Mouse (Mus musculus) hindbrain, embryonic 12.5 days (tissue): ENCODE measurements around the gene Olfr432. TPM values are rescaled to one million over a fixed set of nuclear protein-coding genes. Genes with fewer than 3 reads are reported as not detected.
"Not testable (repeated sequence)": the region's sequence is repeated elsewhere in the genome, so short reads cannot be mapped to it uniquely, and the experiment has no call there.

ENCODE experiments used
- ATAC-seq: fragments of 200-750 bp; cut with Nextera tagmentation; 2 replicates; pipeline ENCODE4 v1.8.0; 2017; ENCODE audit warnings: moderate TSS enrichment; ENCODE audit not compliant: low FRiP score
- H3K27ac ChIP-seq: fragments of 300-500 bp; sonication (generic); 2 replicates; pipeline ENCODE4 v1.5.1; 2016; ENCODE audit warnings: mild to moderate bottlenecking
- H3K27me3 ChIP-seq: fragments of 300-500 bp; sonication (generic); 2 replicates; pipeline ENCODE4 v1.6.1; 2016; ENCODE audit warnings: mild to moderate bottlenecking
- H3K36me3 ChIP-seq: fragments of 300-500 bp; sonication (generic); 2 replicates; pipeline ENCODE4 v1.6.1; 2016; ENCODE audit warnings: mild to moderate bottlenecking
- H3K4me1 ChIP-seq: fragments of 300-500 bp; sonication (generic); 2 replicates; pipeline ENCODE4 v1.6.1; 2016
- H3K4me2 ChIP-seq: fragments of 300-500 bp; sonication (generic); replicated peaks from 2 replicates; pipeline ENCODE4 v1.6.1; 2016; ENCODE audit warnings: mild to moderate bottlenecking
- H3K4me3 ChIP-seq: fragments of 300-500 bp; sonication (generic); 2 replicates; pipeline ENCODE4 v1.5.1; 2016; ENCODE audit warnings: mild to moderate bottlenecking
- H3K9ac ChIP-seq: fragments of 300-500 bp; sonication (generic); 2 replicates; pipeline ENCODE4 v1.6.1; 2016; ENCODE audit warnings: mild to moderate bottlenecking, moderate library complexity
- H3K9me3 ChIP-seq: fragments of 300-500 bp; sonication (generic); replicated peaks from 2 replicates; pipeline ENCODE4 v1.6.1; 2016; ENCODE audit warnings: mild to moderate bottlenecking
- WGBS: fragments of 180-500 bp; shearing (Covaris S2); methylation state at CpG from one replicate; pipeline ENCODE4 v1.1.7; 2016; 5-methylcytosine and 5-hydroxymethylcytosine counted together
- polyA plus RNA-seq: library from polyadenylated mRNA; unstranded; fragments of >200 nt; fragmentation: Nextera tagmentation; extraction: Ambion mirVana; gene quantifications from 2 replicates; pipeline ENCODE4 v1.2.1, GENCODE M21; 2016

Olfr432 gene
- polyA plus RNA-seq = not detected in 2 replicates

DNA sequence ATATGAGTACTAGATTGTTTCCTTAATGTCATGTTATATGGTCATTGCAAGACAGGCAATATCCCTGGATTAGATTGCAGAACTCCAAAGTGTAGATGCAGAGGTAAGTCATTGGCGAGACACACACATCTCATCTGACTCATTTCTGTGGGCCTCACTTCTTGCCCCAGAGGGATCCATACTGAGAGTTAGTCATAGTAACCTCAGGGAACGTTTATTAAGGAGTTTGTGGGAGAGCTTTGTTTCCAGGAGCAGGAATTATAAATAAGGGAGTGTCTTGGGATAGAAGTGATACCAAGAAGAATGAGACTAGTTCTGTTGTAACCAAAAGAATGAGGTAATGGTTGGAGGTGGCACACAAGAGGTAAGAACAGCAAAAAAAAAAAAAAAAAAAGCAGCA is at the start of gene Olfr432:
Gene Olfr432, plus strand, starts transcription at position 313 of the 400 bp plus-strand sequence.
- 83% methylated on average over 2 of the region's 2 CpGs for WGBS
- no peak within 1 kb of the TSS for H3K4me3 ChIP-seq

DNA sequence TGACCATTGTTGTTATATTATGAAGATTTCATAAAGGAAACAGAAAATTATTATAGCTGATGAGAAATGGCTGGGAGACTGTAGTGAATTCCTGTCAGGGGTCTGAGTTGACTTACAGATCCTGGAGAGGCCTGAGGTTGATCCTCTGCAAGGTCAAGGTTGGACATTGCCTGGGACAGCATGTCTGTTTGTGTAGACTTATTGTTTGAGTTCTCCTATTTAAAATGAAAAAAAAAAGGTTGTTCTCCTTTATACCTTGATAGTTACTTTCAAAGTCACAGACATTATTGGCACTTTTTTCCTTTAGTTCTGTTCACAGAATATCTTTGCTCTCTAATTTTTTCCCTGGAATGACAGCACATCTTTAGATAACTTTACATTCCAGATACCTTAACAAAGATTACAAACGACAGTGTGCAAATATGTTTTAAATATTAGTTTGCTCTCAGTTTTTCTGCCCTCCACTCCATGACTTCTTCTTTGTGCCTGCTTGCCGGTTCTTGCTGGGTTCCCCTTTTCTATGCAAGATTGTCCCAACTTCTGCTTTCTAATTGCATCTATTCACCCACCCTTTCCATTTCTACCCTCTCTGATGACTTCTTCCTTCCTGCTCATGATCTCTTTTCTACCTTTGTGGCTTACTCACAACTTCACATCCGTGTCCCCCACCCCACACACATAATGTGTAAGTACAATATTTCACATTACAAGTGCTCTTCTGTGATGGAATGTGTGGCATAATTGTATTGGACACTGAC is 44.5 kb upstream of the Olfr432 start:
- H3K36me3 ChIP-seq, H3K9me3 ChIP-seq, H3K9ac ChIP-seq, H3K4me3 ChIP-seq, H3K4me2 ChIP-seq, H3K4me1 ChIP-seq, ATAC-seq, H3K27me3 ChIP-seq, H3K27ac ChIP-seq: not testable (repeated sequence)
- 83% methylated on average over 2 of the region's 3 CpGs for WGBS

More for the DNA sequence above, at the start of gene Olfr432:
- H3K27ac ChIP-seq = no peak within 1 kb of the TSS
- no peaks in the 10 kb centered on the region for H3K27me3 ChIP-seq
- no peak for ATAC-seq
- H3K36me3 ChIP-seq = no peaks in the 10 kb centered on the region
- H3K4me1 ChIP-seq = no peaks in the 10 kb centered on the region
- H3K4me2 ChIP-seq = no peak within 1 kb of the TSS
- H3K9ac ChIP-seq = no peak within 1 kb of the TSS
- no peaks in the 10 kb centered on the region for H3K9me3 ChIP-seq

DNA sequence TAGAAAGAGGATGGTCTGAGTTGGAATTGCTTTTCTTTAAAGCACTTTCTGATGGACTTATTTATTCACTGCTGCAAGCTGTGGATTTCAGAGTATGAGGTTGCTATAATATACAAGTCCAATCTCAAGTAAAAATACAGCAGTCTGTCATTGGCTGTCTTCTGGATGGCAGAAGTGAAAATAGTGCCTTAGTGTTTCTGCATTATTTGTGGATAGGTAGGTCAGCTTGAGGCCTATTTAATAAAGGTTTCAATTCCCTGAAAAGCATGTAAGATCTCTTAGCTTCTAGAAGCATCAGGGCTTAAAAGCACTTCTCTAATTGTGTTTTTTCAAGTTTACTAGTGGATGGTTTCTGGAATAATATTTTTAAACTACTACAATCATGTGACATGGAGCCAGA is 42.0 kb upstream of the Olfr432 start:
- not testable (repeated sequence) for H3K36me3 ChIP-seq, H3K27me3 ChIP-seq, ATAC-seq, H3K9ac ChIP-seq, H3K4me3 ChIP-seq, H3K9me3 ChIP-seq, H3K4me1 ChIP-seq, H3K4me2 ChIP-seq, H3K27ac ChIP-seq

GRCm38 (mm10) chr1:174031698-174032097 is 17.3 kb upstream of the Olfr432 start, which contains the start of gene Ifi205:
Gene Ifi205, minus strand, starts transcription at chr1:174031810.
- H3K4me3 ChIP-seq = no peak within 1 kb of the TSS
- H3K9me3 ChIP-seq = no peaks in the 10 kb centered on the region
- H3K9ac ChIP-seq = no peak within 1 kb of the TSS
- H3K4me2 ChIP-seq = no peak within 1 kb of the TSS
- H3K27ac ChIP-seq = no peak within 1 kb of the TSS
- H3K4me1 ChIP-seq = no peaks in the 10 kb centered on the region
- no peaks in the 10 kb centered on the region for H3K27me3 ChIP-seq
- no peak for ATAC-seq
- 55% methylated on average over 1 of the region's 1 CpGs for WGBS
- no peaks in the 10 kb centered on the region for H3K36me3 ChIP-seq

GRCm38 (mm10) chr1:174035841-174036240 is 13.2 kb upstream of the Olfr432 start:
- Histone ChIP-seq H3K27ac (no peak overlapping the region), H3K9ac (no peak overlapping the region), H3K4me2 (no peak overlapping the region), H3K4me1 (no peaks in the 10 kb centered on the region), H3K9me3 (no peaks in the 10 kb centered on the region), H3K27me3 (no peaks in the 10 kb centered on the region), H3K4me3 (no peak overlapping the region), H3K36me3 (no peaks in the 10 kb centered on the region)
- no peak for ATAC-seq
- WGBS = 71% methylated on average over 4 of the region's 4 CpGs

DNA sequence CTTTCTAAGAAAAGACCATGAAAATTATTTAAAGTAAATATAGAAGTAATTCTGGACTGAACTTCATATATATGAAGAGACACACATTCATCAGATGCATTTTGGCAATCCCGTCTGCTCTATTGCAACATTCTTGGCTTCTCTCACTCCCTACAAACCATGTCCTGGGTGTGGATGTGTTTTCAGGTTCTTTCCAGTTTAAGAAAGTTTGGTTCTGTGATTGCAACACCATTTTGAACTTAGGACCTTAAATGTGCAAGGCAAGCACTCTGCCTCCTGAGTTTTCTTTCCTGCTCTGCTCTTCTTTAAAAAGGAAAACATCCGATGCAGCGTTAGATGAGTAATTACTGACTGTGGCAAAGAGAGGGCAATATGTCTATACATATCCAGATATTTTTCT is 10.5 kb upstream of the Olfr432 start:
- no peak overlapping the region for H3K4me2 ChIP-seq
- H3K4me3 ChIP-seq = no peak overlapping the region
- H3K27me3 ChIP-seq = no peaks in the 10 kb centered on the region

GRCm38 (mm10) chr1:174040523-174041177 is 8.4 kb upstream of the Olfr432 start, which contains the start of gene Olfr433:
Gene Olfr433, plus strand, starts transcription at chr1:174040705.
- Histone ChIP-seq H3K36me3 (no peaks in the 10 kb centered on the region), H3K27ac (no peak within 1 kb of the TSS), H3K4me1 (no peaks in the 10 kb centered on the region), H3K4me2 (no peak within 1 kb of the TSS), H3K4me3 (no peak within 1 kb of the TSS), H3K9me3 (no peaks in the 10 kb centered on the region), H3K27me3 (no peaks in the 10 kb centered on the region), H3K9ac (no peak within 1 kb of the TSS)
- WGBS = 85% methylated on average over 7 of the region's 7 CpGs
- ATAC-seq = no peak

More for the DNA sequence above, 10.5 kb upstream of the Olfr432 start:
- Histone ChIP-seq H3K9me3 (no peaks in the 10 kb centered on the region), H3K27ac (no peak overlapping the region), H3K4me1 (no peaks in the 10 kb centered on the region), H3K36me3 (no peaks in the 10 kb centered on the region), H3K9ac (no peak overlapping the region)
- no peak for ATAC-seq
- 91% methylated on average over 3 of the region's 3 CpGs for WGBS

DNA sequence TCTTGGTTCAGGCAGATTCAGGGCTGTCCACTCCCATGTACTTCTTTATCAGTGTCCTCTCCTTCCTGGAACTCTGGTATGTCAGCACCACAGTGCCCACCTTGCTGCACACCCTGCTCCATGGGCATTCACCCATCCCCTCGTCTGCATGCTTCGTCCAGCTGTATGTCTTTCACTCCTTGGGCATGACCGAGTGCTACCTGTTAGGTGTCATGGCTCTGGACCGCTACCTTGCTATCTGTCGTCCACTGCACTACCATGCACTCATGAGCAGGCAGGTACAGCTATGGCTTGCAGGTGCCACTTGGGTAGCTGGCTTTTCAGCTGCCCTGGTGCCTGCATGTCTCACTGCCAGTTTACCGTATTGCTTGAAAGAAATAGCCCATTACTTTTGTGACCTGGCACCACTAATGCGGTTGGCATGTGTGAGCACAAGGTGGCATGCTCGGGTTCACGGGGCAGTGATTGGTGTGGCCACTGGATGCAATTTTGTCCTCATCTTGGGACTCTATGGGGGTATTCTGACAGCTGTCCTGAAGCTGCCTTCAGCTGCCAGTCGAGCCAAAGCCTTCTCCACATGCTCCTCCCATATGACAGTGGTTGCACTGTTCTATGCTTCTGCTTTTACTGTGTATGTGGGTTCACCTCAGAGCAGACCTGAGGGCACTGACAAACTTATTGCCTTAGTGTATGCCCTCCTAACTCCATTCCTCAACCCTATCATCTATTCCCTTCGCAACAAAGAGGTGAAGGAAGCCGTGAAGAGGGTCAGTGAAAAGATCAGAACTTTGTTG is 6.7 kb upstream of the Olfr432 start:
- not testable (repeated sequence) for H3K9ac ChIP-seq, H3K27ac ChIP-seq, H3K4me1 ChIP-seq, H3K4me3 ChIP-seq, H3K27me3 ChIP-seq, H3K36me3 ChIP-seq, H3K4me2 ChIP-seq, ATAC-seq, H3K9me3 ChIP-seq
- WGBS = 87% methylated on average over 12 of the region's 12 CpGs

GRCm38 (mm10) chr1:174044431-174044830 is 4.6 kb upstream of the Olfr432 start:
- Histone ChIP-seq H3K9me3 (no peaks in the 10 kb centered on the region), H3K36me3 (no peaks in the 10 kb centered on the region), H3K4me3 (no peak overlapping the region), H3K4me1 (no peaks in the 10 kb centered on the region), H3K27ac (no peak overlapping the region), H3K4me2 (no peak overlapping the region), H3K27me3 (no peaks in the 10 kb centered on the region), H3K9ac (no peak overlapping the region)
- ATAC-seq = no peak
- WGBS = 71% methylated on average over 2 of the region's 2 CpGs

DNA sequence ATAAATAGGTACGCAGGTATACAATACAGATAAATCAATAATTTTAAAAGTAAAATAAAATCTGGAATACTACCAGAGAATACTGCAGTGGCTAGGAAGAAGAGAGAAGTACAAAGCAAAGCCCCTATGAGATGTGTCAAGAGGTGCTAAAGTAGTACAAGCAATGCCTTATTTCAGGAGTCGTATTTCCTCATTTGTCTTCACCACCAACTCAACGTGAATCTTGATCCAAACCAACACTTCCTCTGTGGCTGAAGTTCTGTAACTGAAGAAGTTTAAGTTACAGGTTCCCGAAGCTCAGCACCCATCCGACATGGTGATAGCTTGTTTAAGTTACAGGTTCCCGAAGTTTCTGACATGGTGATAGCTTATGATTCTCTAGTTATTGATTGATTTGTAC is 778 bp upstream of the Olfr432 start:
- not testable (repeated sequence) for H3K36me3 ChIP-seq, H3K9me3 ChIP-seq, H3K4me3 ChIP-seq, H3K27ac ChIP-seq, H3K4me2 ChIP-seq, H3K4me1 ChIP-seq, ATAC-seq, H3K27me3 ChIP-seq, H3K9ac ChIP-seq
- WGBS = 83% methylated on average over 6 of the region's 6 CpGs

- 78% methylated on average over 4 of the region's 4 CpGs for WGBS
- H3K27ac ChIP-seq, H3K4me3 ChIP-seq, ATAC-seq, H3K4me2 ChIP-seq, H3K4me1 ChIP-seq, H3K27me3 ChIP-seq, H3K36me3 ChIP-seq, H3K9ac ChIP-seq, H3K9me3 ChIP-seq: not testable (repeated sequence)
These were observed 352 bp downstream of the Olfr432 start for GRCm38 (mm10) chr1:174049357-174049756.

DNA sequence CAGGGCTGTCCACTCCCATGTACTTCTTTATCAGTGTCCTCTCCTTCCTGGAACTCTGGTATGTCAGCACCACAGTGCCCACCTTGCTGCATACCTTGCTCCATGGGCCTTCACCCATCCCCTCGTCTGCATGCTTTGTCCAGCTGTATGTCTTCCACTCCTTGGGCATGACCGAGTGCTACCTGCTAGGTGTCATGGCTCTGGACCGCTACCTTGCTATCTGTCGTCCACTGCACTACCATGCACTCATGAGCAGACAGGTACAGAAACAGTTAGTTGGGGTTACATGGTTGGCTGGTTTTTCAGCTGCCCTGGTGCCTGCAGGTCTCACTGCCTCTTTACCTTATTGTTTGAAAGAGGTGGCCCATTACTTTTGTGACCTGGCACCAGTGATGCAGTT is 1.5 kb downstream of the Olfr432 start:
- Histone ChIP-seq H3K4me2 (no peak overlapping the region), H3K36me3 (no peaks in the 10 kb centered on the region), H3K9ac (no peak overlapping the region), H3K27ac (no peak overlapping the region), H3K4me3 (no peak overlapping the region), H3K4me1 (no peaks in the 10 kb centered on the region), H3K27me3 (no peaks in the 10 kb centered on the region), H3K9me3 (no peaks in the 10 kb centered on the region)
- ATAC-seq = no peak
- 87% methylated on average over 4 of the region's 4 CpGs for WGBS
